Mouse (Mus musculus) adrenal gland, postnatal 4 days (tissue): ENCODE data around the gene Slfn9. TPM values are rescaled to one million over a fixed set of nuclear protein-coding genes. Genes with fewer than 3 reads are reported as not detected.
"Not testable (repeated sequence)": the region's sequence is repeated elsewhere in the genome, so short reads cannot be mapped to it uniquely, and the experiment has no call there.

Experiments used
- DNase-seq, 2 experiments: peaks; one replicate each; pipeline ENCODE4 v3.0.0; 2021 to 2022; ENCODE audit warnings: low spot score in 2 of 2, mixed read lengths in 2 of 2
- total RNA-seq, 2 experiments: library from RNA; stranded (reverse); gene quantifications; 2 replicates each; pipeline ENCODE4 v1.2.3; 2021

Gene Slfn9
- total RNA-seq, 2 experiments from 2014 or later: 15.7 to 18.1 TPM

DNA sequence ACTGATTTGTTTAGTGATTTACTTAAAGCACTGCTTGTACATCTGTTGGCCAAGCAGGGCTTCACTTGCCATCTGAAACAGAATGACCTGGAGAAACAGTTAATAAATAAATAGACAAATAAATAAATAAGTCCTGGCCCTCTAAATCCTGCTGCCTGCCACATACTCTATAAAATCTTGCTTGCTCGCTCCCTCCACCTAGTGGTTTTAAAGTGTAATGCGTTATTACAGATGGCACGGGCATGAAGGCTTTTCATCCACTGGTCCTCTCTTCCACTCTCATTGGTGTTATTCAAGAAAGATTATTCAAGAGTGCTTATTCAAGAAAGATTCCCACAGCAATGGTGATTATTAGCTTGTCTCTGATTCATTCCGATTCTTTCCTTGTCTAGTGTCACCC is 32.0 kb downstream of the Slfn9 start:
- DNase-seq: no peak

DNA sequence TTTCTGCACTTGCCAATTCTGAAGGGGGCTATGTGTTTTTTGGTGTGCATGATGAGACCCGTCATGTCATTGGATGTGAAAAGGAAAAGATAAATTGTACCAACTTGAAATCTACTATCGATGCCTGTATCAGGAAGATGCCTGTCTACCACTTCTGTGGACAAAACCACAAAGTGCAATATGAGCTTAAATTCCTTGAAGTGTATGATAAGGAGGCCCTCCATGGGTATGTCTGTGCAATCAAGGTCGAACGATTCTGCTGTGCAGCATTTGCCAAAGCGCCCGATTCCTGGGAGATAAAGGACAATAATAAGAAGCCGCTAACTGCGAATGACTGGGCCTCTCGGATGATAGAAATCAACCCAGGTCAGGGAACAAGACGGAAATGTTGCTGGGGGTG is 34.7 kb downstream of the Slfn9 start:
- DNase-seq: no peak

DNA sequence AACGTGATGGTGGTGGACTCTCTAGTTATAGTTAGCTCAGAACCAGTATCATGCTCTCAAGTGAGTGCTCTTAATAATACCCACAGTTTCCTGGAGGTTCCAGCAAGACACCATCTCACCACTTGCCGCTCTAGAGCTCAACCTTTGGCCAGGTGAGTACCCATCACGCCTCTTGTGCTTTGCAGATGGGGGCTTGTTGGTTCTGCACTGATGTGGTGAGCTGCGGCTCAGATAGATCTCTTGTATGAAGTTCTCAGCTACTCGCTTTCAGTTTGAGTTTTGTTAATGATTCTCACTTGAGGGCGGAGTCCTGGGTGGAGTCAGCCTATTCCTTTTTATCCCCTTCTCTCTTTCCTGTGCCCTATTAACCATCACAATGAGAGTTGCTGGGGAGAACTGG is 37.0 kb downstream of the Slfn9 start:
- DNase-seq: no peak

DNA sequence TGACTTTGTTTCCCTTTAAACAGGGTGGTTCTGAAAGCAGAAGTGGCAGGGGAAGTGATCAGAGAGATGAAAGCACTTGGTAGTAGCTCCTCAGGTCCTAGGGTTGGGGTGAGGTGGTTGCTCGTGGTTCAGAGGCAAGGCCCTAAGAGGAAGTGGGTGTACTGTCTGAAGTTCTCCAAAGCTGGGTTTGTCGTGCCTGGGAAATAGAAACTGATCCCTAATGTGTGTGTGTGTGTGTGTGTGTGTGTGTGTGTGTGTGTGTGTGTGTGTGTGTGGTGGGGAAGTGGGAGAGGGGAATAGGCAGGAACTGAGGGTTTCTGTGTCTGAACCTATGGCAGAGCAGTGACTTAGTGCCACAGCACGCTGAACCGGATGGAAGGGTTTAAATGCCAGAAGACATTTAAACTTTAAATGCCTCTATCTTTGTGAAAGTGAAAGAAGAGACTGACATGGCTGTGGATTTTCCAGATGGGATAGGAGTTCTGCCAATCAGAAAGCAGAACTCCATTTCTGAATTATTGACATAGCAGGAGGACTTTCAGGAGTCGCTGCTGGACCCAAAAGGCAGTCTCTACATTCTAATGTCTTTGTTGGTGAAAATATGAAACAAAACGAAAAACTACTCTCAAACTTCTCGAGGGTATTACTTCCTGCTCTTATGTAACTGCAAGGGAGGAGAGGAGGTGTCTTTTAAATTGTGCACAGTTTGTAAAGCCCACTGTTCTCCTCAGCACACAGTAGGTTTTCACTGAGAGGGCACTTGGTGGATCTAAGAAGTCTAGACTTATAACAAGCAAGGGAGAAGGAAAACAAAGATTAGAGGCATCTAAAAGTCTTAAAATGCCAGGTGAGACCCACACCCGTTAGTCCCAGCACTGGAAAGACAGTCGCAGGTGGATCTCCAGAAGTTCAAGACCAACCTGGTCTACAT is 38.8 kb downstream of the Slfn9 start:
- no peak for DNase-seq

DNA sequence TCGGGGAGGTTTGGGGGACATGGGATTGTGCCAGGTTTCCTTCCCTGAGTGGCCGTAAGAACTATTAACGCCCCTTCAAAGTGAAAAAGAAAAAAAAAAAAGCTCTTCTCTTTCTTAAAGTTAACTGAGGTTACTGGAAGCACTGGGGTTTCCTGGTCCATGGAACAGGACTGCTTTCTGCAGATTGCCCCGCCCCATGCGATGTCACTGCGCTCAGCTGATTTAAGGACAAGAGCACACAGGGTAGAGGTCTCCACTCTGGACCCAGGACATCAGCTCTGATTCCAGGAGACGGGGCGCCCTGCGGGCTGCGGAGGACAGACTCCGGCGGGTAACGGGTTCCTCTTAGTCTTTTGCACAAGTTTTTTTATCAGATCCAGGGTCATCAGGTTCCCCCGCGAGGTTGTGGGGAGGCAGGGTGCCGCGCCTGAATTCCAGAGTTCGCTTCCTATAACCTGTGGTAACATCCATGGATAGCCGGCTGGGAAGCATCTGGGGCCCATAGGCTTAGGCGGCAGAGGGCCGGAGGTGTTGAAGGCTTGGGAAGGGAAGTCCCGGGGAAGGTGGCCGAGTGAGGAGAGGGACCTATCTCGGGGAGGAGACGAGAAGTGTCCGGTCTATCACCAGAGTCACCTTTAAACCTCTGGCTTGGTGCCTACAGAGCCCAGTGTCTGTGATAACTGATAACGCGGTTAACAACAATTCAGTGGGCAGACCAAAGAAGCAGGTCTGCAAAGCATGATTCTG is 39.6 kb downstream of the Slfn9 start:
- no peak for DNase-seq

DNA sequence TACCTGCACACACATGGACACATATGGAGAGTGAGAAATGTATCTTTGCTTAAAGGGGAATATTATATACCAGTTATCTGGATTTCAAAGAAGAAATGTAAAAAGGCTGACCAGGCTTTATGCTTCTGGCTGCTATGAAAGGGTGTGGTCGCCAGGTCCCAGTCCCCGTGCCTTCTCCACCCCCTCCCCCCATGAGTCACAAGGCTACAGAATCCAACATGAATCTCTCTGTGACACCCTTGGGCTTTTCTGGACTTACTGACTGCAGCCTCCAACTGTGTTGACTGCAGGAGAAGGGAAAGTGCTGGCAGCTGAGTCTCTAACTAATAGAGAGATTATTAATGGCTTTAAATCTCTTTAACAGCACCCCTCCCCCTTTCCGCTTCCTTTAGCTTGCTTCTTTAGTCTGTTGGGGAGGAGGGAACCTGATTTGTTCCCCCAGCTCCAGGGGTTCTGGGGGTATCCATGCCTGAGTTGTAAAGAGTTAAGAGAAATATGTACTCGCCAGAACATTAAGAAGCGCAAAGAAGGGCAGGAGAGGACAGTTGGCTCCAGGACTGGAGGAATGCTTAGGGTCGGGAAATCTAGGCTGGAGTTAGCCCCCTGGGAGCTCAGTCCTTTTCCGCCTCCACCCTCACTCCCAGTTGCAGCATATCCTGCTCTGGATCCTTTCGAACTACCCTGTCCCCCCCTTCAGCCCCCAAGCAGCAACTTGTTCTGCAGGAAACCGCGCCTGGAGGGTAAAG is 40.7 kb downstream of the Slfn9 start, which contains the start of gene Slfn5:
Gene Slfn5 (plus strand): TSS at position 614 of the 746 bp plus-strand sequence.
- no peak for DNase-seq

DNA sequence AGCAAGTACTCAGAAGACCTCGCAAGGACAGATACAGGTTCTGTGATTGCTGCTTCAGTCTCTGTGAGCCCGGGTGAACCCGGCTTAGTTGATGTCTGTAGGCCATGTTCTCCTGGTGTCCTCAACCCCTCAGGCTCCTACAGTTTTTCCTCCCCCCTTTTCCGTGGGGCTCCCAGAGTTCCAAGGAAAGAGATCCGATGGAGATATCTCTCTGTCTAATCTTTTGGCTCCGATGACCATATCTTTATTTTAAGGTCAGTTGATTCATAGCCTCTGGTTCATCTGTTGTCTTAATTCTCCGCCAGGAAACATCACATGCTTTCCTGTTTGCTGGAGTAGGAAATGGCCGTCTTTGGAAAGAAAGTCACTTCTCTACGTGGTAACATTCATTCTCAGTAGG is 42.6 kb downstream of the Slfn9 start:
- no peak for DNase-seq

DNA sequence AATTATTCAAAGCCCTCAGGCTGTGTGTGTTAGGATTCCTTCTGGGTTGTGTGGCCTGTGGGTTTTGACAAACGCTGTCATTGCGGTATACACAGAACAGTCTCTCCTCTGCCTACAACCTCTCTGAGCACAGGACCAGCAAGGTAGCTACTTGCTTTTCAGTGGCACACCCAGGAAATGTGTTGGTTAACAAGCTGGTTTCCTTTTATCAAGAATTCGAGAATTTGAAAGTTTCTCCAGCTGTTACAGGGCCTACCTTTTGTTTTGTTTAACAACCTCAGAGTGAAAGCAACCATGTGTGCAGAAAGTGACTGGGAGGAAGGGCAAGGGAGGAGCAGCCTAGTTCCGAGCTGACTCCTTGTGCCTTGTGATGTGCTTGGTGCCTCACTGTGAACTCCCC is 44.2 kb downstream of the Slfn9 start:
- no peak for DNase-seq

DNA sequence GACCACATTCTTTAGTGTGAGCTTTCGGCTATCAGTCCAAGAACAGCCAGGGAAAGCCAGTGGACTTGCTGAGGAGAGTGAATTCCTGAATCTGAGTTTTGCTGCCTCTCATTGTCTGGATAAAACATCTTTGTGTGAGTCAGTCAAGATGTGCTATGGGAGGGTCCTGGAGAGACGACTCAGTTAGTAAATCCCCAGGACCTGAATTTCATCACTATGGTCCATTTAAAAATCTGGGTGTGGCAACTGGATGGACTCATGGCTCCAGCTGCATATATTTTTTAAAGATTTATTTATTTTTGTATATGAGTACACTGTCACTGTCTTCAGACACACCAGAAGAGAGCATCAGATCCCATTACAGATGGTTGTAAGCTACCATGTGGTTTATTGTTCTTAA is 46.0 kb downstream of the Slfn9 start:
- no peak for DNase-seq

DNA sequence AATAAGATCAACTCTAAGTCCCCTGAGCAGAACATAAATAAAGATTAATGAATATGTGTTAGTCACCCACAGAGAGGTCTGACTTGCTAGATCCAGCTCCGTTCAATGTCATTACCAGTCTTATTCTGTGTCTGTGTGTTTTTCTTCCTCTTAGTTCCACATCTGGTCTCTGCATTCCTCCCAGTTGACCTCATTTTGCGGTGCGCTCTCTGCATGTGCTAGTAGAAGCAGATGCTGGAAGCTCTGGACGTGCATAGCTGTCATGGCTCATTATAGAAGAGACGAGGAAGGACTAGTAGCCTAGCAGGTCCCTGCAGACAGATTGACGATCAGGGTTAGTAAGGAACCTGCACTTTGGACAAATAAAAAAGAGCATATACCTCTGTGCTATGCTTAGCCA is 48.3 kb downstream of the Slfn9 start:
- DNase-seq: no peak

DNA sequence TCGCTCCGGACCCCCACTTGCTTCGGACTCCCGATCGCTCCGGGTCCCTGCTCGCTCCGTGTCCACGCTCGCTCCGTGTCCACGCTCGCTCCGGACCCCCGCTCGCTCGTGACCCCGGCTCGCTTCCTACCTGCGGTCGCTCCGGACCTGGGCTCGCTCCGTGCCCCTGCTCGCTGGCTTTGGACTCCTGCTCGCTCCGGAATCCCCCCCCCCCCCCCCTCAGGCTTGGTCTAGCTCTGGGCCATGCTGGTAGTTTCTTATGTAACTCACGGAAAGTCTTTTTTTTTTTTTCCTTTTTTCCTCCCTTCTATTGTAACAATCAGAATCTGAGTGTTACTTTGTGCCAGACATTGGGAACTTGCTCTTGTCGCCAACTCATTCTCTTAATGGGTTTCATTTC is 58.4 kb downstream of the Slfn9 start:
- no peak for DNase-seq

DNA sequence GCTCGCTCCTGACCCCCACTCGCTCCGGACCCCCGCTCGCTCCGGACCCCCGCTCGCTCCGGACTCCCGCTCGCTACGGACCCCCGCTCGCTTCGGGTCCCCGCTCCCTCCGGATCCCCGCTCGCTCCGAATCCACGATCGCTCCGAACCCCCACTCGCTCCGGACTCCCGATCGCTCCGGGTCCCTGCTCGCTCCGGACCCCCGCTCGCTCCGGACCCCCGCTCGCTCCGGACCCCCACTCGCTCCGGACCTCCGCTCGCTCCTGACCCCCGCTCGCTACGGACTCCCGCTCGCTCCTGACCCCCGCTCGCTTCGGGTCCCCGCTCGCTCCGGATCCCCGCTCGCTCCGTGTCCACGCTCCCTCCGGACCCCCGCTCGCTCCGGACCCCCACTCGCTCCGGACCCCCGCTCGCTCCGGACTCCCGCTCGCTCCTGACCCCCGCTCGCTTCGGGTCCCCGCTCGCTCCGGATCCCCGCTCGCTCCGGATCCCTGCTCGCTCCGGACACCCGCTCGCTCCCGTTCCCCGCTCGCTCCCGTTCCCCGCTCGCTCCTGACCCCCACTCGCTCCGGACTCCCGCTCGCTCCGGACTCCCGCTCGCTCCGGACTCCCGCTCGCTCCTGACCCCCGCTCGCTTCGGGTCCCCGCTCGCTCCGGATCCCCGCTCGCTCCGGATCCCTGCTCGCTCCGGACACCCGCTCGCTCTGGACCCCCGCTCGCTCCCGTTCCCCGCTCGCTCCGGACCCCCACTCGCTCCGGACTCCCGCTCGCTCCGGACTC is 59.8 kb downstream of the Slfn9 start:
- DNase-seq: not testable (repeated sequence)

DNA sequence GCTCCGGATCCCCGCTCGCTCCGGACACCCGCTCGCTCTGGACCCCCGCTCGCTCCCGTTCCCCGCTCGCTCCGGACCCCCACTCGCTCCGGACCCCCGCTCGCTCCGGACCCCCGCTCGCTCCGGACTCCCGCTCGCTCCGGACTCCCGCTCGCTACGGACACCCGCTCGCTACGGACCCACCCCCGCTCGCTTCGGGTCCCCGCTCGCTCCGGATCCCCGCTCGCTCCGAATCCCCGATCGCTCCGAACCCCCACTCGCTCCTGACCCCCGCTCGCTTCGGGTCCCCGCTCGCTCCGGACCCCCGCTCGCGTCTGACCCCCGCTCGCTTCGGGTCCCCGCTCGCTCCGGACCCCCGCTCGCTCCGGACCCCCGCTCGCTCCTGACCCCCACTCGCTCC is 60.5 kb downstream of the Slfn9 start:
- not testable (repeated sequence) for DNase-seq

DNA sequence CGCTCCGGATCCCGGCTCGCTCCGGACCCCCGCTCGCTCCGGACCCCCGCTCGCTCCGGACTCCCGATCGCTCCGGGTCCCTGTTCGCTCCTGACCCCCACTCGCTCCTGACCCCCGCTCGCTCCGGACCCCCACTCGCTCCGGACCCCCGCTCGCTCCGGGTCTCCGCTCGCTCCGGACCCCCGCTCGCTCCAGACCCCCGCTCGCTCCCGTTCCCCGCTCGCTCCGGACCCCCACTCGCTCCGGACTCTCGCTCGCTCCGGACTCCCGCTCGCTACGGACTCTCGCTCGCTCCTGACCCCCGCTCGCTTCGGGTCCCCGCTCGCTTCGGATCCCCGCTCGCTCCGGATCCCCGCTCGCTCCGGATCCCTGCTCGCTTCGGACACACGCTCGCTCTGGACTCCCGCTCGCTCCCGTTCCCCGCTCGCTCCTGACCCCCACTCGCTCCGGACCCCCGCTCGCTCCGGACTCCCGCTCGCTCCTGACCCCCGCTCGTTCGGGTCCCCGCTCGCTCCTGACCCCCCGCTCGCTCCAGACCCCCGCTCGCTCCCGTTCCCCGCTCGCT is 61.2 kb downstream of the Slfn9 start:
- DNase-seq: not testable (repeated sequence)

DNA sequence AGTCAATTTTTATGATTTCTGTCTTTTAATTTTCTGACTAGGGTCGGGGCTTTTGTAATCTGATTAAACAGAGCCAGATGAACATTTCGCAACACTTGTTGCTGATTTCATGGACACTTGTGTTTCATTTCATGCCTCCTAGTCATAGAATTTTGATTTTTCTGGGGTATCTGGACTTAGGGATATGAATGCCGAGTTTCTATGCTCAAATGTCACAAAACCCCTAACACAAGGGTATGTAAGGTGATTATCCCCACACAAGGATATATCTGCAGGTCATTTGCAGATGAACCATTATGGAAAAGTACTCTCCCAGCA is 62.0 kb downstream of the Slfn9 start:
- no peak for DNase-seq

DNA sequence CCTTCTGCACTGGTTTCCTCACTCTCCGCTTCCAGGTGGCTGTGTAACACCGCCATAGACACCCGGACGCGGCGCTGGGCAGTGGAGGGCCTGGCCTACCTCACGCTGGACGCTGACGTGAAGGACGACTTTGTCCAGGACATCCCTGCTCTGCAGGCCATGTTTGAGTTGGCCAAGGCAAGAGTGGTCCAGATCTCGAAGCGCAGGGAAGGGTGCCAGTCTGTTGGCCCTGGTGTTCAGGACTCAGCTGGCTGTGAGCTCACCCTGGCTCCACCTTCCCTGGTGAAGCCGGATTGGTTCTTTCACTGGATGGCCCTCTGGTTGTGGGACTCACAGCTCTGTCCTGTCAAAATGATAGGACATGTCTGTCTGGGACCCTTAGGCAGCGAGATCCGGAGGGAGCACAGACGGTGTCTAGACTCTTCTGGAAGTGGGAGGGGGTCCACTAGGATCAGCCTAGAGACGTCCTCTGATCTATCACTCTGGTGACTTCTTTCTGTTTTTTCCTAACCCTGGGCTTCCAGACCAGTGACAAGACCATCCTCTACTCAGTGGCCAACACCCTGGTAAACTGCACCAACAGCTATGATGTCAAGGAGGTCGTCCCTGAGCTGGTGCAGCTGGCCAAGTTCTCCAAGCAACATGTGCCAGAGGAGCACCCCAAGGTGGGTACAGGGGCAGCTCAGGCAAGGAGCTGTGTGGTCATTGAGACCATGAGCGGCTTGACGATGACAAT is 62.6 kb downstream of the Slfn9 start:
- no peak for DNase-seq
